Mouse (Mus musculus) CH12.LX (cell line): ENCODE data around the gene Hsd3b7.

Source experiments
- CTCF ChIP-seq, 2 experiments: IDR thresholded peaks in 1 of 2; conservative IDR thresholded peaks in 1 of 2; 2 replicates each; pipeline ENCODE4 v1.5.1; 2011 to 2012; ENCODE audit warnings: low read depth in 2 of 2, low read length in 2 of 2, improper control_type of control experiment in 1 of 2, inconsistent platforms in 1 of 2, mild to moderate bottlenecking in 1 of 2, moderate library complexity in 1 of 2
- MAX ChIP-seq: IDR thresholded peaks from 2 replicates; pipeline ENCODE4 v1.6.1; 2011; ENCODE audit warnings: low read length, improper control_type of control experiment
- NELFE ChIP-seq: IDR thresholded peaks from 2 replicates; pipeline ENCODE4 v1.6.1; 2011; ENCODE audit warnings: low read depth, low read length, improper control_type of control experiment
- NRF1 ChIP-seq: IDR thresholded peaks from 2 replicates; pipeline ENCODE4 v1.6.1; 2014; ENCODE audit warnings: low read depth, mild to moderate bottlenecking, inconsistent platforms, low read length, improper control_type of control experiment, moderate library complexity
- POLR2A ChIP-seq: IDR thresholded peaks from 2 replicates; pipeline ENCODE4 v1.6.1; 2011; ENCODE audit warnings: low read depth, mild to moderate bottlenecking, improper control_type of control experiment, low read length
- UBTF ChIP-seq: IDR thresholded peaks from 2 replicates; pipeline ENCODE4 v1.6.1; 2012; ENCODE audit warnings: low read depth, mild to moderate bottlenecking, inconsistent platforms, low read length, improper control_type of control experiment, moderate library complexity

DNA sequence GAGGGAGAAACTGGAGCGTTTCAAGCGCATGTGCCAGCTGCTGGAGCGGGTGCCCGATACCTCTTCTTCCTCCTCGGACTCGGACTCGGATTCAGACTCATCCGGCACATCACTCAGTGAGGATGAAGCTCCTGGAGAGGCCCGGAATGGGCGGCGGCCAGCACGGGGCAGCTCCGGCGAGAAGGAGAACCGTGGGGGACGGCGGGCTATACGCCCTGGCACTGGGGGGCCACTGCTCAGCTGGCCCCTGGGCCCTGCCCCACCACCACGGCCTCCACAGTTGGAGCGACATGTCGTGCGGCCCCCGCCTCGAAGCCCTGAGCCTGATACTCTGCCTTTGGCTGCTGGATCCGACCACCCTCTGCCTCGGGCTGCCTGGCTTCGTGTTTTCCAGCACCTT, 48.3 kb upstream of the Hsd3b7 start:
- TF ChIP-seq UBTF (no peak), MAX (no peak), CTCF (conservative IDR thresholded peaks at IDR 0.05 in 1 of 2, IDR thresholded peaks at IDR 0.05 in 1 of 2; ENCODE audit: low read depth in 2 of 2, low read length in 2 of 2) (no peak), POLR2A (no peak), NELFE (no peak), NRF1 (no peak)
